ENCODE assay signal across 17 mouse cellular contexts in the genomic region with DNA sequence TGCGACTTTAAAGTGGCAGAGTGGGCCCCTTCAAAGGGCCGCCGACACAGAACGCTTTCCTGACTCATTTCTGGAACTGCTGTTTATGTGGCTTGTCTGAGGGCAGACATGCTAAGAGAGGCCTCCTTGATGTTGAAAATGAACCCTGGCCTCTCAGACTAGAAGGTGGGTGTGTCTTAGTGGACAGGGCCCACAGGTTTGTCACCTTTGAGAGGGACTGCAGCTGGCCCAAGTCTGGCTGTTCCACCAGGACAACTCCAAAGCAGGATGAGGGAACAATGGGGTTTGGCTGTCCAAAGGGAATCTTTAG. TPM values are rescaled to one million over a fixed set of nuclear protein-coding genes. Genes with fewer than 3 reads are reported as not detected.
A peak's percentile ranks its signal among the peaks of the same experiment; 100 is the strongest.
DNase-seq lines count a peak whose midpoint lies in the region; ATAC-seq lines count a peak whose summit lies in the region.
"Had no signal": no experiment of that assay in that cellular context is flagged by ENCODE, and none has a peak within 500 bp of the region (broad histone marks: within the 10 kb centered on the region; RNA-seq: fewer than 3 reads in every experiment).

No protein-coding gene starts in this region.

- WGBS in kidney, embryonic 15.5 days, result 41% methylated on average over 4 of the region's 4 CpGs
- WGBS in embryonic facial prominence, embryonic 10.5 days, result 92% methylated on average over 4 of the region's 4 CpGs
- WGBS in intestine, embryonic 15.5 days, result 62% methylated on average over 4 of the region's 4 CpGs
- 89% methylated on average over 4 of the region's 4 CpGs for WGBS in midbrain, embryonic 14.5 days

- peak overlapping the region; percentile 61 for H3K27ac ChIP-seq in kidney, embryonic 15.5 days
- H3K27ac ChIP-seq in embryonic facial prominence, embryonic 10.5 days (replicated peaks), result 0 out of 2 replicates have a peak overlapping the region, but pooled peaks have one; percentile 48
- no peak overlapping the region for H3K27ac ChIP-seq in intestine, embryonic 15.5 days
- H3K27ac ChIP-seq in midbrain, embryonic 14.5 days (replicated peaks; ENCODE audit: low read depth, low read length), result no peak overlapping the region
- H3K27ac ChIP-seq: forebrain, embryonic 15.5 days; hindbrain, embryonic 13.5 days; liver, embryonic 12.5 days; neural tube, embryonic 12.5 days had no signal

- no peak overlapping the region for H3K9ac ChIP-seq in kidney, embryonic 15.5 days
- no peak overlapping the region for H3K9ac ChIP-seq in intestine, embryonic 15.5 days
- H3K9ac ChIP-seq in midbrain, embryonic 14.5 days (replicated peaks; ENCODE audit: low read length), result no peak overlapping the region
- H3K9ac ChIP-seq: forebrain, embryonic 15.5 days; hindbrain, embryonic 13.5 days; liver, embryonic 12.5 days; lung, embryonic 14.5 days; neural tube, embryonic 12.5 days had no signal

- H3K4me3 ChIP-seq in kidney, embryonic 15.5 days (replicated peaks), result no peak overlapping the region
- H3K4me3 ChIP-seq in embryonic facial prominence, embryonic 10.5 days, result no peak overlapping the region
- H3K4me3 ChIP-seq in intestine, embryonic 15.5 days (replicated peaks), result no peak overlapping the region
- H3K4me3 ChIP-seq in midbrain, embryonic 14.5 days (replicated peaks; ENCODE audit: low read depth, low read length), result no peak overlapping the region
- H3K4me3 ChIP-seq: forebrain, embryonic 15.5 days; hindbrain, embryonic 13.5 days; liver, embryonic 12.5 days; neural tube, embryonic 12.5 days had no signal

- no peaks in the 10 kb centered on the region for H3K9me3 ChIP-seq in kidney, embryonic 15.5 days (replicated peaks)
- no peaks in the 10 kb centered on the region for H3K9me3 ChIP-seq in embryonic facial prominence, embryonic 10.5 days
- H3K9me3 ChIP-seq in intestine, embryonic 15.5 days, result no peaks in the 10 kb centered on the region
- H3K9me3 ChIP-seq in midbrain, embryonic 14.5 days (ENCODE audit: control insufficient read depth, low read length), result no peaks in the 10 kb centered on the region
- H3K9me3 ChIP-seq: forebrain, embryonic 15.5 days; hindbrain, embryonic 13.5 days; liver, embryonic 12.5 days; neural tube, embryonic 12.5 days had no signal

- H3K27me3 ChIP-seq in kidney, embryonic 15.5 days, result no peaks in the 10 kb centered on the region
- H3K27me3 ChIP-seq in embryonic facial prominence, embryonic 10.5 days (replicated peaks; ENCODE audit: low read depth, poor library complexity, severe bottlenecking), result no peaks in the 10 kb centered on the region
- no peaks in the 10 kb centered on the region for H3K27me3 ChIP-seq in intestine, embryonic 15.5 days (replicated peaks)
- H3K27me3 ChIP-seq in midbrain, embryonic 14.5 days (ENCODE audit: control insufficient read depth, insufficient read depth, low read length), result no peaks in the 10 kb centered on the region
- H3K27me3 ChIP-seq: forebrain, embryonic 15.5 days; hindbrain, embryonic 13.5 days; liver, embryonic 12.5 days; neural tube, embryonic 12.5 days had no signal

- no peak for DNase-seq in kidney, postnatal 36 days
- peak; percentile 57 for DNase-seq in CD4-positive helper T cell, adult 2 months (ENCODE audit: low read depth, low spot score)
- no peak for DNase-seq in embryonic facial prominence, embryonic 10.5 days (ENCODE audit: low spot score)
- no peak for DNase-seq in midbrain, embryonic 14.5 days
- DNase-seq in liver, result no peak
- no peak for DNase-seq in cerebellum, adult 18-20 months
- DNase-seq: cerebellum, postnatal 10 days; kidney, adult 2 months; lung, embryonic 14.5 days; right cerebral cortex, postnatal 14 days had no signal

- H3K4me1 ChIP-seq in kidney, embryonic 15.5 days, result peaks cover 41% of the 10 kb centered on the region
- peaks cover 41% of the 10 kb centered on the region for H3K4me1 ChIP-seq in embryonic facial prominence, embryonic 10.5 days
- peaks cover 22% of the 10 kb centered on the region for H3K4me1 ChIP-seq in intestine, embryonic 15.5 days (replicated peaks)
- no peaks in the 10 kb centered on the region for H3K4me1 ChIP-seq in midbrain, embryonic 14.5 days (ENCODE audit: control insufficient read depth, insufficient read depth, low read length)

- H3K36me3 ChIP-seq in kidney, embryonic 15.5 days, result 0 out of 2 replicates have a peak, but pooled peaks cover 4% of the 10 kb centered on the region
- peaks cover 21% of the 10 kb centered on the region for H3K36me3 ChIP-seq in embryonic facial prominence, embryonic 10.5 days (replicated peaks)
- no peaks in the 10 kb centered on the region for H3K36me3 ChIP-seq in intestine, embryonic 15.5 days
- H3K36me3 ChIP-seq in midbrain, embryonic 14.5 days (ENCODE audit: control insufficient read depth, insufficient read depth, low read length), result no peaks in the 10 kb centered on the region
- H3K36me3 ChIP-seq: forebrain, embryonic 15.5 days; hindbrain, embryonic 13.5 days; neural tube, embryonic 12.5 days had no signal

- no peak for ATAC-seq in kidney, embryonic 15.5 days (replicated peaks; ENCODE audit: low FRiP score)
- ATAC-seq in intestine, embryonic 15.5 days, result peak; percentile 68
- no peak for ATAC-seq in midbrain, embryonic 14.5 days (ENCODE audit: low FRiP score, low TSS enrichment)
- ATAC-seq: forebrain, embryonic 15.5 days; liver, embryonic 12.5 days had no signal

- H3K4me2 ChIP-seq in kidney, embryonic 15.5 days, result no peak overlapping the region
- no peak overlapping the region for H3K4me2 ChIP-seq in intestine, embryonic 15.5 days (replicated peaks)
- no peak overlapping the region for H3K4me2 ChIP-seq in midbrain, embryonic 14.5 days (ENCODE audit: low read length)
- H3K4me2 ChIP-seq: forebrain, embryonic 15.5 days; hindbrain, embryonic 13.5 days; liver, embryonic 12.5 days; lung, embryonic 14.5 days; neural tube, embryonic 12.5 days had no signal

RNA-seq across cellular contexts. Expression of gene Chst12, which starts 12.5 kb away (rescaled TPM):
- 21.9 and 22.4 TPM in 2 replicates for polyA plus RNA-seq in kidney, embryonic 15.5 days (2015; fragmentation: Nextera tagmentation; extraction: Ambion mirVana)
- polyA plus RNA-seq in embryonic facial prominence, embryonic 10.5 days (2016; fragmentation: Nextera tagmentation; extraction: Ambion mirVana), result 15.7 and 16.8 TPM in 2 replicates
- polyA plus RNA-seq in intestine, embryonic 15.5 days (2015; fragmentation: Nextera tagmentation; extraction: Ambion mirVana), result 19.8 and 21.3 TPM in 2 replicates
- 14.8 and 16.2 TPM in 2 replicates for polyA plus RNA-seq in midbrain, embryonic 14.5 days (2014; fragmentation: Nextera tagmentation; extraction: Ambion mirVana)

RNA-seq across cellular contexts. Expression of gene Grifin, which starts 47.0 kb away (rescaled TPM):
- polyA plus RNA-seq in kidney, embryonic 15.5 days (2015; fragmentation: Nextera tagmentation; extraction: Ambion mirVana), result 0.45 TPM in 1 of 2 replicates, not detected in the other
- not detected in 2 replicates for polyA plus RNA-seq in embryonic facial prominence, embryonic 10.5 days (2016; fragmentation: Nextera tagmentation; extraction: Ambion mirVana)
- 0.49 and 0.58 TPM in 2 replicates for polyA plus RNA-seq in intestine, embryonic 15.5 days (2015; fragmentation: Nextera tagmentation; extraction: Ambion mirVana)
- not detected in 2 replicates for polyA plus RNA-seq in midbrain, embryonic 14.5 days (2014; fragmentation: Nextera tagmentation; extraction: Ambion mirVana)
- polyA plus RNA-seq: forebrain, embryonic 15.5 days; gonadal fat pad, adult 2 months; hindbrain, embryonic 13.5 days; kidney, adult 2 months; lung, embryonic 14.5 days; neural tube, embryonic 12.5 days had no signal

Comparison
In these comparisons a context has a peak if more than half of its experiments do, and no peak if none do; other contexts are left out.
1. H3K27ac ChIP-seq: peak in kidney, embryonic 15.5 days (single experiment) and embryonic facial prominence, embryonic 10.5 days (single experiment); none in intestine, embryonic 15.5 days (single experiment) and midbrain, embryonic 14.5 days (single experiment).